Mouse (Mus musculus) kidney, adult 2 months (tissue): ENCODE results near the gene Cdk13.

Experiments used
- CTCF ChIP-seq: fragments of 200-500 bp; conservative IDR thresholded peaks from 2 replicates; pipeline ENCODE4 v1.5.1; 2011; ENCODE audit warnings: low read depth, mild to moderate bottlenecking, control low read depth, low read length, moderate library complexity, mixed read lengths; ENCODE audit not compliant: insufficient read depth, insufficient read length
- POLR2A ChIP-seq: fragments of 200-500 bp; IDR thresholded peaks from one replicate; pipeline ENCODE4 v1.6.1; 2011; ENCODE audit warnings: low read depth, low read length, control low read depth

DNA sequence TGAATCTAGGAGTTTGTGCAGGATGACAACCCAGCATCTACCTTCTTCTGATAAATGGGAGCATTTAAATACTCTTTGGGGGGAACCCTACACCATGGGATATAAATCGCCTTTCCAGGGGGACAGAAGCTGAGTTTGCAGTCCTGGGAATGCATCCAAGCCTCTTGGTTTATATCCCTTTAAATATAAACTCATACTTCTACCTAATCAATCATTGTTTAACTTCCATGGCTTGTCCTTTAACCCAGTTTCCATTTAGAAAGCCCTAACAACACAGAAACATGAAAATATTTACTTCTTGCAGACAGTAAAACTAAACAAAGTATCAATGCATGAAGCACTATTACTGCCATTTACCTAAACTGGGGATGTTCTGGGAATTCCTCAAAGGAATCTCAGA is 113.5 kb downstream of the Cdk13 start:
- TF ChIP-seq CTCF (no peak), POLR2A (no peak)
